ENCODE assay signal across 8 mouse cellular contexts in the genomic region with DNA sequence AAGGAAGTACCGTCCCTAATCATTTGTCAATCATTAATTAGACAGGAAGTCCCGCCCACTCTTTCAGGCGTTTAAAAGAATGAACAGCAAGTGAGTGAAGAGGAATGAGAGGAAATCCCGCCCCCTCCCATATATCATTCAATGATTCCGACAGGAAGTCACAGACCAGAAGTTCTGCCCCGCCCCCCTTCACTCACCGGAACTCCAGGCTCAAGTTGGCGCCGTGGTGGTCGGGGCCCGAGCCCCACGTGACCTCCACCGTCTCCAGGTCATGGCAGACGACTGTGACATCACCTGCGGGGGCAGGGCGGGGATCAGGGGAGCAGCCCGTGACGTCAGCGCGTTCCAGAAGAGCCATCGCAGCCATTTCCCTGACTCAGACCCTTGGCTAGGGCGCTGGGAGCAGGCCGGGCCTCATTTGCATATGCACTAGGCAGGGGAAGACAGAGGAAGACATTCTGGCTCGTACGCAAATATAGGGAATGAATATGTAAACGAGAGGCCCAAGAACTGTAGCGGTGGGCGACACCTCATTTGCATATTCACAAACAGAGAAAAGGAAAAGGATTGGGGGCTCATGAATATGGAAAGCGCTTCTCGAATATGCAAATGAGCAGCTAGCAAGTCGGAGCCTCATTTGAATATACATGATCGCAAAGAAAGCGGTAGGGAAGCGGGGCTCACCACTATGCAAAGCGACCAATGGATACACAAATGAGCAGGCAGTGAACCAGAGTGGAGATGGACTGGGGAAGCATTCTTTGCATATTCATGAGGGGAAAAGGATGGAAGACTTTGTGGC. TPM values are rescaled to one million over a fixed set of nuclear protein-coding genes. Genes with fewer than 3 reads are reported as not detected.
A peak's percentile ranks its signal among the peaks of the same experiment; 100 is the strongest.
DNase-seq lines count a peak whose midpoint lies in the region; ATAC-seq lines count a peak whose summit lies in the region.

No protein-coding gene starts in this region.

- H3K4me1 ChIP-seq in hindbrain, embryonic 16.5 days (ENCODE audit: control insufficient read depth, insufficient read depth, low read depth, low read length): no peaks in the 10 kb centered on the region; the same call in 1 of the 2 replicates

- peak; percentile 98 to 99 for DNase-seq in cerebellum, postnatal 36 days
- DNase-seq in gastrocnemius, adult 18-20 months (ENCODE audit: low spot score): peak; percentile 90
- peak; percentile 98 for DNase-seq in left cerebral cortex, adult 11 months (ENCODE audit: low spot score)
- DNase-seq in lung, postnatal 36 days: peak; percentile 97
- peak; percentile 99 for DNase-seq in retina, postnatal 1 day
- peak; percentile 89 for DNase-seq in urinary bladder, postnatal 10 days (ENCODE audit: low spot score)

- WGBS in hindbrain, embryonic 16.5 days: under 1% methylated on average over 35 of the region's 35 CpGs

- H3K9me3 ChIP-seq in hindbrain, embryonic 16.5 days (ENCODE audit: control insufficient read depth, low read length): peaks cover 35% of the 10 kb centered on the region

- ATAC-seq in activated CD4-positive, CD25-positive, alpha-beta regulatory T cell, adult 4 months: peak; percentile 50
- peak; percentile 80 for ATAC-seq in hindbrain, embryonic 16.5 days

- no peaks in the 10 kb centered on the region for H3K27me3 ChIP-seq in hindbrain, embryonic 16.5 days (replicated peaks; ENCODE audit: control insufficient read depth, insufficient read depth, low read length)

- H3K4me2 ChIP-seq in hindbrain, embryonic 16.5 days (ENCODE audit: low read length): peak overlapping the region; percentile 65

- peak overlapping the region; percentile 98 for H3K27ac ChIP-seq in hindbrain, embryonic 16.5 days (ENCODE audit: low read depth, low read length)

- H3K4me3 ChIP-seq in hindbrain, embryonic 16.5 days (ENCODE audit: low read length): peak overlapping the region; percentile 71

- H3K9ac ChIP-seq in hindbrain, embryonic 16.5 days (ENCODE audit: low read depth, low read length): peak overlapping the region; percentile 78

- H3K36me3 ChIP-seq in hindbrain, embryonic 16.5 days (ENCODE audit: control insufficient read depth, insufficient read depth, low read length): peaks cover 17% of the 10 kb centered on the region; the same call in 1 of the 2 replicates

RNA-seq across cellular contexts. Expression of a gene that starts 1.3 kb away (rescaled TPM):
- 1 to 10 TPM; 7.7 to 9.8 TPM for polyA plus RNA-seq in activated CD4-positive, CD25-positive, alpha-beta regulatory T cell, adult 4 months (2017; shearing (Covaris generic))
- 1 to 10 TPM; 1.8 to 2.7 TPM for total RNA-seq in gastrocnemius, adult 18-20 months (2021)
- polyA plus RNA-seq in hindbrain, embryonic 16.5 days (2015; fragmentation: Nextera tagmentation; extraction: Ambion mirVana): 18.5 and 20.8 TPM in 2 replicates

Comparison
In these comparisons a context has a peak if more than half of its experiments do, and no peak if none do; other contexts are left out.
1. Peak in every context shown above with its lines: DNase-seq, ATAC-seq, H3K4me3 ChIP-seq and H3K27ac ChIP-seq.